ENCODE assay signal across 29 mouse cellular contexts in the genomic region with DNA sequence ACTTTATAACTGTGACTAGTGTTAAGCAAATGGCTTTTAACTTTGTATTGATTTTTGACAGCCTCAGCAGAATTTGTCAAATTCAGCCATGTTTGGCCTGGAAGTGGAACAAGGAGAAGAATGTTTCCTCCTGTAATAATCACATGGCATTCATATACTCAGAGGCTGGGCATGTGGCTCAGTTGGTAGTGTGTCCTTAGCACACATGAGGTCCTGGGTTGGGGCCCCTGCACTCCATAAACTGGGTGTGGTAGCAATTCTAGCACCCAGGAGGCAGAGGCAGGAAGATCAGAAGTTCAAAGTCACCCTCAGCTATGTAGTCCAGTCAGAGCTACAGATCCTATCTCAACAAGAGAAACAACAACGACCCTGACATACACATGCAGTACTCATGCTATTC. TPM values are rescaled to one million over a fixed set of nuclear protein-coding genes. Genes with fewer than 3 reads are reported as not detected.
"Had no signal": no experiment of that assay in that cellular context is flagged by ENCODE, and none has a peak within 500 bp of the region (broad histone marks: within the 10 kb centered on the region; RNA-seq: fewer than 3 reads in every experiment).

No protein-coding gene starts in this region.

- H3K9ac ChIP-seq: forebrain, postnatal 0 days; hindbrain, embryonic 13.5 days; kidney, embryonic 15.5 days; limb, embryonic 13.5 days; limb, embryonic 15.5 days; liver, embryonic 12.5 days; liver, embryonic 14.5 days had no signal

- H3K4me2 ChIP-seq: heart, embryonic 11.5 days; hindbrain, embryonic 13.5 days; kidney, embryonic 15.5 days; limb, embryonic 13.5 days; limb, embryonic 15.5 days; liver, embryonic 12.5 days had no signal

- H3K4me3 ChIP-seq: hindbrain, embryonic 13.5 days; kidney, embryonic 15.5 days; limb, embryonic 13.5 days; limb, embryonic 15.5 days; liver, embryonic 12.5 days had no signal

- H3K9me3 ChIP-seq: hindbrain, embryonic 13.5 days; kidney, embryonic 15.5 days; limb, embryonic 13.5 days; limb, embryonic 15.5 days; liver, embryonic 12.5 days had no signal

- H3K27ac ChIP-seq: hindbrain, embryonic 13.5 days; kidney, embryonic 15.5 days; kidney, postnatal 0 days; limb, embryonic 13.5 days; limb, embryonic 15.5 days; liver, embryonic 12.5 days; liver, embryonic 14.5 days had no signal

- ATAC-seq: forebrain, postnatal 0 days; hindbrain, embryonic 16.5 days; inflammation-experienced regulatory T-cells, adult 6 months; liver, embryonic 12.5 days had no signal

- H3K4me1 ChIP-seq: hindbrain, embryonic 13.5 days; kidney, embryonic 15.5 days; limb, embryonic 13.5 days; limb, embryonic 15.5 days had no signal

- H3K27me3 ChIP-seq: hindbrain, embryonic 13.5 days; kidney, embryonic 15.5 days; limb, embryonic 13.5 days; limb, embryonic 15.5 days; liver, embryonic 12.5 days had no signal

- DNase-seq: forebrain, postnatal 0 days; gastrocnemius, postnatal 14 days; gastrocnemius, postnatal 36 days; heart, adult 11 months; heart, postnatal 14 days; heart, postnatal 36 days; kidney, adult 11 months; kidney, adult 2 months; kidney, adult 9 months; kidney, postnatal 14 days; kidney, postnatal 36 days; layer of hippocampus, adult 9-11 months; layer of hippocampus, postnatal 36 days had no signal

RNA-seq across cellular contexts. Expression of a gene that starts 57.8 kb away (rescaled TPM):
- total RNA-seq: forebrain, postnatal 0 days; hematopoietic stem cell, adult 5-6 weeks; liver, adult 2 months had no signal
- polyA plus RNA-seq: forebrain, postnatal 0 days; gonadal fat pad, adult 2 months; hindbrain, embryonic 11.5 days; hindbrain, embryonic 13.5 days; inflammation-experienced regulatory T-cells, adult 6 months; kidney, adult 2 months; kidney, embryonic 15.5 days; kidney, postnatal 0 days; large intestine, adult 2 months; limb, embryonic 13.5 days; liver, adult 2 months; liver, embryonic 12.5 days; liver, embryonic 16.5 days had no signal
